In genomic region chr2:161302796-161303195, GRCm38 (mm10) we compare ENCODE assay signal across 19 mouse cellular contexts.
DNase-seq lines count a peak whose midpoint lies in the region; ATAC-seq and TF ChIP-seq lines count a peak whose summit lies in the region.
"Had no signal": no experiment of that assay in that cellular context is flagged by ENCODE, and none has a peak within 500 bp of the region (broad histone marks: within the 10 kb centered on the region; RNA-seq: fewer than 3 reads in every experiment).

No protein-coding gene starts in this region.

- H3K9me3 ChIP-seq in lung, embryonic 14.5 days (ENCODE audit: low read depth, low read length) = no peaks in the 10 kb centered on the region
- no peaks in the 10 kb centered on the region for H3K9me3 ChIP-seq in neural tube, embryonic 15.5 days (replicated peaks)
- H3K9me3 ChIP-seq: embryonic facial prominence, embryonic 12.5 days; heart, embryonic 10.5 days had no signal

- peak; percentile 55 for DNase-seq in heart, adult 11 months
- no peak for DNase-seq in heart, postnatal 36 days
- DNase-seq in lung, embryonic 14.5 days = peak; percentile 23
- no peak for DNase-seq in lung, postnatal 25 days (ENCODE audit: low spot score)
- DNase-seq in retina, postnatal 1 day = peak; percentile 15
- DNase-seq in retina, embryonic 14.5 days (ENCODE audit: low spot score) = no peak
- no peak for DNase-seq in gastrocnemius, adult 18-20 months (ENCODE audit: low spot score)
- DNase-seq: adrenal gland, adult 8-10 months; adrenal gland, postnatal 36 days; cerebellum, adult 11 months; cerebellum, adult 9-10 months; cerebellum, postnatal 25 days; gastrocnemius, postnatal 36 days; heart, adult 18-20 months; heart, postnatal 10 days had no signal

- H3K9ac ChIP-seq in lung, embryonic 14.5 days = no peak overlapping the region
- H3K9ac ChIP-seq in neural tube, embryonic 15.5 days (replicated peaks) = no peak overlapping the region
- H3K9ac ChIP-seq: embryonic facial prominence, embryonic 12.5 days had no signal

- H3K27me3 ChIP-seq in lung, embryonic 14.5 days (ENCODE audit: insufficient read depth, low read length) = no peaks in the 10 kb centered on the region
- no peaks in the 10 kb centered on the region for H3K27me3 ChIP-seq in neural tube, embryonic 15.5 days (replicated peaks)
- H3K27me3 ChIP-seq: embryonic facial prominence, embryonic 12.5 days had no signal

- H3K27ac ChIP-seq in lung, embryonic 14.5 days (ENCODE audit: low read depth) = no peak overlapping the region
- H3K27ac ChIP-seq in neural tube, embryonic 15.5 days (replicated peaks) = peak overlapping the region; percentile 56; the same call in 1 of the 2 replicates
- H3K27ac ChIP-seq: embryonic facial prominence, embryonic 12.5 days; heart, embryonic 10.5 days had no signal

- H3K36me3 ChIP-seq in lung, embryonic 14.5 days (ENCODE audit: insufficient read depth) = no peaks in the 10 kb centered on the region
- H3K36me3 ChIP-seq in neural tube, embryonic 15.5 days = no peaks in the 10 kb centered on the region
- H3K36me3 ChIP-seq: embryonic facial prominence, embryonic 12.5 days; heart, embryonic 10.5 days had no signal

- intact Hi-C loops in heart, postnatal 36 days (cut with DNase I) = no loop called here

- no peak for TF ChIP-seq CTCF in lung, embryonic 14.5 days (IDR thresholded peaks at IDR 0.05; ENCODE audit: low read depth)

- no peak overlapping the region for H3K4me2 ChIP-seq in lung, embryonic 14.5 days
- no peak overlapping the region for H3K4me2 ChIP-seq in neural tube, embryonic 15.5 days
- H3K4me2 ChIP-seq: embryonic facial prominence, embryonic 12.5 days had no signal

- no peak overlapping the region for H3K4me3 ChIP-seq in lung, embryonic 14.5 days (ENCODE audit: low read depth, low read length)
- no peak overlapping the region for H3K4me3 ChIP-seq in neural tube, embryonic 15.5 days (replicated peaks)
- H3K4me3 ChIP-seq: embryonic facial prominence, embryonic 12.5 days; heart, embryonic 10.5 days had no signal

- no peaks in the 10 kb centered on the region for H3K4me1 ChIP-seq in lung, embryonic 14.5 days (ENCODE audit: insufficient read depth)
- peaks cover 13% of the 10 kb centered on the region; the same call in 1 of the 2 replicates for H3K4me1 ChIP-seq in neural tube, embryonic 15.5 days
- H3K4me1 ChIP-seq: embryonic facial prominence, embryonic 12.5 days; heart, embryonic 10.5 days had no signal

- 29% methylated on average over 3 of the region's 3 CpGs for WGBS in lung, embryonic 14.5 days
- 33% methylated on average over 3 of the region's 3 CpGs for WGBS in neural tube, embryonic 15.5 days

- peak; percentile 28; the same call in 1 of the 2 replicates for ATAC-seq in lung, embryonic 14.5 days (ENCODE audit: insufficient read depth)
- peak; percentile 55 for ATAC-seq in neural tube, embryonic 15.5 days (ENCODE audit: low FRiP score)
- ATAC-seq: intestine, embryonic 16.5 days had no signal

Comparison
In these comparisons a context has a peak if more than half of its experiments do, and no peak if none do; other contexts are left out.
1. DNase-seq: peak in heart, adult 11 months (single experiment), lung, embryonic 14.5 days (single experiment) and retina, postnatal 1 day (single experiment); none in heart, postnatal 36 days (0 of 2), lung, postnatal 25 days (single experiment), retina, embryonic 14.5 days (single experiment) and gastrocnemius, adult 18-20 months (single experiment).